Mouse (Mus musculus) neural tube, embryonic 14.5 days (tissue): ENCODE measurements around the gene Cdadc1. TPM values are rescaled to one million over a fixed set of nuclear protein-coding genes. Genes with fewer than 3 reads are reported as not detected.

Experiments
- ATAC-seq: fragments of 200-750 bp; cut with Nextera tagmentation; 2 replicates; pipeline ENCODE4 v1.8.0; 2017; ENCODE audit warnings: low read depth, mild to moderate bottlenecking, moderate TSS enrichment, moderate library complexity
- H3K27ac ChIP-seq: fragments of 300-500 bp; sonication (generic); 2 replicates; pipeline ENCODE4 v1.5.1; 2014; ENCODE audit warnings: low read depth, mild to moderate bottlenecking, control low read depth, low read length, moderate library complexity, mixed read lengths
- H3K27me3 ChIP-seq: fragments of 300-500 bp; sonication (generic); 2 replicates; pipeline ENCODE4 v1.6.1; 2014; ENCODE audit warnings: low read length; ENCODE audit not compliant: control insufficient read depth, insufficient read depth
- H3K36me3 ChIP-seq: fragments of 300-500 bp; sonication (generic); 2 replicates; pipeline ENCODE4 v1.6.1; 2014; ENCODE audit warnings: low read length, mixed read lengths; ENCODE audit not compliant: control insufficient read depth, insufficient read depth
- H3K4me1 ChIP-seq: fragments of 300-500 bp; sonication (generic); 2 replicates; pipeline ENCODE4 v1.6.1; 2014; ENCODE audit warnings: low read length; ENCODE audit not compliant: control insufficient read depth, insufficient read depth
- H3K4me2 ChIP-seq: fragments of 300-500 bp; sonication (generic); 2 replicates; pipeline ENCODE4 v1.6.1; 2014; ENCODE audit warnings: mild to moderate bottlenecking, low read depth, low read length, control low read depth
- H3K4me3 ChIP-seq: fragments of 300-500 bp; sonication (generic); 2 replicates; pipeline ENCODE4 v1.5.1; 2014; ENCODE audit warnings: low read depth, low read length, control low read depth, mixed read lengths
- H3K9ac ChIP-seq: fragments of 300-500 bp; sonication (generic); replicated peaks from 2 replicates; pipeline ENCODE4 v1.6.1; 2014; ENCODE audit warnings: low read depth, mild to moderate bottlenecking, control low read depth, low read length, mixed read lengths
- H3K9me3 ChIP-seq: fragments of 300-500 bp; sonication (generic); 2 replicates; pipeline ENCODE4 v1.6.1; 2016; ENCODE audit warnings: low read length; ENCODE audit not compliant: control insufficient read depth
- whole genome bisulfite sequencing: fragments of 180-500 bp; shearing (Covaris S2); extraction: QIAGEN DNeasy Blood & Tissue Kit; methylation state at CpG from one replicate; pipeline ENCODE4 v1.1.7; 2014; 5-methylcytosine and 5-hydroxymethylcytosine counted together
- polyA plus RNA-seq: library from polyadenylated mRNA; unstranded; fragments of >200 nt; fragmentation: Nextera tagmentation; extraction: Ambion mirVana; gene quantifications from 2 replicates; pipeline ENCODE4 v1.2.1, GENCODE M21; 2014

The Cdadc1 gene
- polyA plus RNA-seq, 1 experiment from 2014 or later: 38.3 TPM

DNA sequence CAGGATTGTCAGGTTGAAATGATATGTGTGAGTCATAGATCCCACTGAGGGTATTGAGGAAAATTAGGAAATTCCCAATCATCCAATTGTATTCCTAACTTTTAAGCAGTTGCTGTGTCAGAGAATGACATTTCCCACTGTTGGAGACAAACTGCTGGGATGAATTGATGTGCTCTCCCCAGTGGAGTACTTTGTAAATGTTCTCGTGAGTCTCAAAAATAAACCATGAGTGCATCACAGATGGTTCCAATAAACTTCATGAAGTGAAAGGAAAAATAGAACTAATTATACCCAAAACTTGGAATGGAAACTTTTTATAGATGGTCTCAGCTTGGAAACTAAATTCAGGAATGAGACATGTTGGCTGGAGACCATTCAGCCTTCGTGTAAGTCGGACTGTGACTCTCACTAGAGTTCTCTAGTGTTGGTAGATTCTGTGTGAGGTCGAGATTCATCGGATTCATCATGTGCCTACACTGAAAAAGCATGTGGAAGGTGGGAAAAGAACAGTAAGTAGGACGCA is 83.8 kb downstream of the Cdadc1 start:
- H3K27me3 ChIP-seq: no peaks in the 10 kb centered on the region
- H3K9me3 ChIP-seq: no peaks in the 10 kb centered on the region
- H3K4me1 ChIP-seq: no peaks in the 10 kb centered on the region
- H3K4me2 ChIP-seq: no peak overlapping the region
- no peak for ATAC-seq
- no peak overlapping the region for H3K4me3 ChIP-seq
- H3K9ac ChIP-seq: no peak overlapping the region
- no peak overlapping the region for H3K27ac ChIP-seq
- H3K36me3 ChIP-seq: no peaks in the 10 kb centered on the region
- WGBS: 88% methylated on average over 6 of the region's 6 CpGs

Other genes starting within 250 kb of the Cdadc1 start
- 0.13 and 0.36 TPM in 2 replicates for gene Phf11d, start 232.5 kb downstream of the Cdadc1 start, polyA plus RNA-seq
- 0.28 and 0.31 TPM in 2 replicates for gene Phf11c, start 202.6 kb downstream of the Cdadc1 start, polyA plus RNA-seq
- gene Setdb2, start 157.1 kb downstream of the Cdadc1 start, polyA plus RNA-seq: 6.5 and 8.8 TPM in 2 replicates
- gene Cab39l, start 157.0 kb downstream of the Cdadc1 start, polyA plus RNA-seq: 20.3 and 23.8 TPM in 2 replicates
- gene Shisa2, start 27.3 kb upstream of the Cdadc1 start, polyA plus RNA-seq: 4.0 and 4.6 TPM in 2 replicates